ENCODE assay signal across 28 mouse cellular contexts in genomic region chr9:66894421-66894820, GRCm38 (mm10). TPM values are rescaled to one million over a fixed set of nuclear protein-coding genes. Genes with fewer than 3 reads are reported as not detected.
DNase-seq lines count a peak whose midpoint lies in the region; ATAC-seq and TF ChIP-seq lines count a peak whose summit lies in the region.
"Had no signal": no experiment of that assay in that cellular context is flagged by ENCODE, and none has a peak within 500 bp of the region (broad histone marks: within the 10 kb centered on the region; RNA-seq: fewer than 3 reads in every experiment).

No protein-coding gene starts in this region.

- peaks cover 51% of the 10 kb centered on the region for H3K36me3 ChIP-seq in erythroblast, embryonic 14.5 days (ENCODE audit: control insufficient read depth)
- no peaks in the 10 kb centered on the region for H3K36me3 ChIP-seq in lung, embryonic 14.5 days (ENCODE audit: insufficient read depth)
- no peaks in the 10 kb centered on the region for H3K36me3 ChIP-seq in liver, embryonic 14.5 days (replicated peaks; ENCODE audit: control insufficient read depth, insufficient read depth, low read depth)
- H3K36me3 ChIP-seq: embryonic facial prominence, embryonic 12.5 days; heart, embryonic 13.5 days; kidney, embryonic 15.5 days; limb, embryonic 12.5 days; midbrain, embryonic 12.5 days had no signal

- H3K4me3 ChIP-seq in erythroblast, embryonic 14.5 days (replicated peaks), result peak overlapping the region; percentile 58
- H3K4me3 ChIP-seq in lung, embryonic 14.5 days (ENCODE audit: low read depth, low read length), result no peak overlapping the region
- H3K4me3 ChIP-seq in liver, embryonic 14.5 days (ENCODE audit: insufficient read depth in 1 of 2, low read depth in 2 of 2, low read length in 2 of 2), result peak overlapping the region in 1 of 2 experiments; percentile 41; a peak in 2 of 4 replicates
- H3K4me3 ChIP-seq: embryonic facial prominence, embryonic 12.5 days; heart, embryonic 13.5 days; kidney, embryonic 15.5 days; left cerebral cortex, adult 2 months; limb, embryonic 12.5 days; midbrain, embryonic 12.5 days had no signal

- no peaks in the 10 kb centered on the region for H3K27me3 ChIP-seq in erythroblast, embryonic 14.5 days (ENCODE audit: control insufficient read depth)
- no peaks in the 10 kb centered on the region for H3K27me3 ChIP-seq in lung, embryonic 14.5 days (ENCODE audit: insufficient read depth, low read length)
- H3K27me3 ChIP-seq in liver, embryonic 14.5 days (ENCODE audit: control insufficient read depth, insufficient read depth, low read length), result no peaks in the 10 kb centered on the region
- H3K27me3 ChIP-seq: CH12.LX; embryonic facial prominence, embryonic 12.5 days; heart, embryonic 13.5 days; kidney, embryonic 15.5 days; limb, embryonic 12.5 days; midbrain, embryonic 12.5 days had no signal

- H3K4me2 ChIP-seq in lung, embryonic 14.5 days, result peak overlapping the region; percentile 11; the same call in 1 of the 2 replicates
- H3K4me2 ChIP-seq in liver, embryonic 14.5 days (ENCODE audit: low read depth), result peak overlapping the region; percentile 76
- H3K4me2 ChIP-seq: embryonic facial prominence, embryonic 12.5 days; kidney, embryonic 15.5 days; limb, embryonic 12.5 days; midbrain, embryonic 12.5 days had no signal

- no peak for ATAC-seq in erythroblast, adult 5-6 weeks (replicated peaks; ENCODE audit: low FRiP score, poor library complexity, severe bottlenecking)
- ATAC-seq in lung, embryonic 14.5 days (ENCODE audit: insufficient read depth), result no peak
- peak; percentile 13; the same call in 1 of the 2 replicates for ATAC-seq in liver, embryonic 14.5 days (ENCODE audit: insufficient read depth)
- ATAC-seq: forebrain, embryonic 16.5 days; hindbrain, embryonic 16.5 days had no signal

- WGBS in lung, embryonic 14.5 days, result 79% methylated on average over 1 of the region's 1 CpGs
- WGBS in liver, embryonic 14.5 days (ENCODE audit: insufficient replicate concordance), result 17% methylated on average over 1 of the region's 1 CpGs

- TF ChIP-seq CTCF in lung, embryonic 14.5 days (IDR thresholded peaks at IDR 0.05; ENCODE audit: low read depth), result no peak
- no peak for TF ChIP-seq CTCF in liver, embryonic 14.5 days (IDR thresholded peaks at IDR 0.05; ENCODE audit: low read depth)

- H3K4me1 ChIP-seq in erythroblast, embryonic 14.5 days (ENCODE audit: control insufficient read depth), result peaks cover 75% of the 10 kb centered on the region
- H3K4me1 ChIP-seq in lung, embryonic 14.5 days (ENCODE audit: insufficient read depth), result no peaks in the 10 kb centered on the region
- H3K4me1 ChIP-seq in liver, embryonic 14.5 days (replicated peaks; ENCODE audit: control insufficient read depth in 2 of 2, insufficient read depth in 2 of 2, low read length in 1 of 2), result peaks cover 56 to 57% of the 10 kb centered on the region in 2 experiments

- H3K9ac ChIP-seq in lung, embryonic 14.5 days, result no peak overlapping the region
- peak overlapping the region; percentile 54 for H3K9ac ChIP-seq in liver, embryonic 14.5 days (replicated peaks)
- H3K9ac ChIP-seq: embryonic facial prominence, embryonic 12.5 days; heart, embryonic 13.5 days; kidney, embryonic 15.5 days; limb, embryonic 12.5 days; midbrain, embryonic 12.5 days had no signal

- no peak for TF ChIP-seq EP300 in liver, embryonic 14.5 days (IDR thresholded peaks at IDR 0.05; ENCODE audit: low read depth)

- no peak for DNase-seq in lung, embryonic 14.5 days
- DNase-seq in lung, postnatal 10 days, result no peak
- no peak for DNase-seq in liver, embryonic 14.5 days (ENCODE audit: low read depth in 3 of 3, low spot score in 3 of 3)
- DNase-seq in layer of hippocampus, adult 9-10 months (ENCODE audit: low spot score), result no peak
- no peak for DNase-seq in natural killer cell, adult 2 months (ENCODE audit: low spot score in 2 of 2)
- no peak for DNase-seq in right cerebral cortex, adult 2 months (ENCODE audit: low spot score in 2 of 2)
- DNase-seq: adrenal gland, adult 8-10 months; cerebellum, adult 11-12 months; cerebellum, adult 9-11 months; embryo, embryonic 11 days; heart, postnatal 14 days; kidney, adult 18-20 months; kidney, postnatal 25 days; lung, postnatal 14 days; right cerebral cortex, postnatal 25 days; thymus, adult 2 months; thymus, postnatal 36 days had no signal

- H3K9me3 ChIP-seq in erythroblast, embryonic 14.5 days (ENCODE audit: control insufficient read depth, low read length), result no peaks in the 10 kb centered on the region
- no peaks in the 10 kb centered on the region for H3K9me3 ChIP-seq in lung, embryonic 14.5 days (ENCODE audit: low read depth, low read length)
- no peaks in the 10 kb centered on the region for H3K9me3 ChIP-seq in liver, embryonic 14.5 days (ENCODE audit: control insufficient read depth, low read length)
- H3K9me3 ChIP-seq: embryonic facial prominence, embryonic 12.5 days; heart, embryonic 13.5 days; limb, embryonic 12.5 days; midbrain, embryonic 12.5 days had no signal

- no peak overlapping the region for H3K27ac ChIP-seq in lung, embryonic 14.5 days (ENCODE audit: low read depth)
- peak overlapping the region; percentile 98 for H3K27ac ChIP-seq in liver, embryonic 14.5 days
- H3K27ac ChIP-seq: embryonic facial prominence, embryonic 12.5 days; heart, embryonic 13.5 days; kidney, embryonic 15.5 days; left cerebral cortex, adult 2 months; limb, embryonic 12.5 days; midbrain, embryonic 12.5 days had no signal

RNA-seq across cellular contexts. Expression of gene Rab8b, which starts 25.1 kb away (rescaled TPM):
- polyA plus RNA-seq in erythroblast, embryonic 14.5 days (2012), result 0.37 and 0.53 TPM in 2 replicates
- 41.3 and 62.1 TPM in 2 replicates for total RNA-seq in erythroblast, adult 5-6 weeks (2015; ENCODE audit: low replicate concordance)
- 99.4 and 106 TPM in 2 replicates for total RNA-seq in erythroblast, adult 5-6 weeks (2017; ENCODE audit: low replicate concordance)
- polyA plus RNA-seq in lung, embryonic 14.5 days (2014; fragmentation: Nextera tagmentation; extraction: Ambion mirVana), result 29.9 and 35.0 TPM in 2 replicates
- 15.1 and 20.6 TPM in 2 replicates for polyA plus RNA-seq in liver, embryonic 14.5 days (2012; rRNA removed)
- polyA plus RNA-seq in liver, embryonic 14.5 days (2014; fragmentation: Nextera tagmentation; extraction: Ambion mirVana), result 17.9 and 18.3 TPM in 2 replicates

RNA-seq across cellular contexts. Expression of gene Rps27l, which starts 51.5 kb away (rescaled TPM):
- 10.2 and 12.0 TPM in 2 replicates for polyA plus RNA-seq in erythroblast, embryonic 14.5 days (2012)
- 102 and 125 TPM in 2 replicates for total RNA-seq in erythroblast, adult 5-6 weeks (2015; ENCODE audit: low replicate concordance)
- 23.7 and 43.2 TPM in 2 replicates for total RNA-seq in erythroblast, adult 5-6 weeks (2017; ENCODE audit: low replicate concordance)
- polyA plus RNA-seq in lung, embryonic 14.5 days (2014; fragmentation: Nextera tagmentation; extraction: Ambion mirVana), result 656 and 719 TPM in 2 replicates
- polyA plus RNA-seq in liver, embryonic 14.5 days (2012; rRNA removed), result 176 and 238 TPM in 2 replicates
- polyA plus RNA-seq in liver, embryonic 14.5 days (2014; fragmentation: Nextera tagmentation; extraction: Ambion mirVana), result 612 and 652 TPM in 2 replicates

RNA-seq across cellular contexts. Expression of gene Aph1c, which starts 59.9 kb away (rescaled TPM):
- 0.01 TPM in 1 of 2 replicates, not detected in the other for polyA plus RNA-seq in erythroblast, embryonic 14.5 days (2012)
- 3.3 and 5.6 TPM in 2 replicates for total RNA-seq in erythroblast, adult 5-6 weeks (2015; ENCODE audit: low replicate concordance)
- 0.84 and 3.2 TPM in 2 replicates for total RNA-seq in erythroblast, adult 5-6 weeks (2017; ENCODE audit: low replicate concordance)
- polyA plus RNA-seq in lung, embryonic 14.5 days (2014; fragmentation: Nextera tagmentation; extraction: Ambion mirVana), result 3.6 and 4.0 TPM in 2 replicates
- 0.77 and 0.80 TPM in 2 replicates for polyA plus RNA-seq in liver, embryonic 14.5 days (2012; rRNA removed)
- polyA plus RNA-seq in liver, embryonic 14.5 days (2014; fragmentation: Nextera tagmentation; extraction: Ambion mirVana), result 2.4 and 2.5 TPM in 2 replicates

Comparison
In these comparisons a context has a peak if more than half of its experiments do, and no peak if none do; other contexts are left out.
1. RNA of gene Rab8b, which starts 25.1 kb away (polyA plus RNA-seq): 29.9 to 35.0 TPM in lung, embryonic 14.5 days and 15.1 to 20.6 TPM in liver, embryonic 14.5 days; 0.37 to 0.53 TPM in erythroblast, embryonic 14.5 days; every median in the first group is over 10 times any median in the second.
2. RNA of gene Rps27l, which starts 51.5 kb away (polyA plus RNA-seq): 656 to 719 TPM in lung, embryonic 14.5 days and 176 to 652 TPM in liver, embryonic 14.5 days; 10.2 to 12.0 TPM in erythroblast, embryonic 14.5 days; every median in the first group is over 10 times any median in the second.